Mouse (Mus musculus): Measurements from ENCODE around the gene Rhox8.

DNA sequence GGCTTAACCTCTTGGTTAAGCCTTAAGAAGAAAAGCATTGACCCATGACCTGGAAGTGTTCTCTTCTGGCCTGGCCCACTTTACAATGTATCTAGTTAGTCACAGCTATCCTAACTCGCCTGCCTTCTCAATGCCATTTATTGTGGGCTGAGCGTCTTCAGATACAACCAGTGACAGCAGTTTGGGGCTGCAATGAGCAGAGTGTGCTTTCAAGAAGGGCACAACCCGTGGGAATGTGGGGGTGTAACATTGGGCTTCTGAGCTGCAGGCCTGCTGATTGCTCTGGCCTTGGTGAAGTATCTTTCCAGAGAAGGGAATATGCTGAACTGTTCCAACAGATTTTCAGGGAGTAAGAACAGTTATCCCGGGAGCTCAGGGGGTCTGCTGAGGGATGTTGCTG is at the start of gene Rhox8:
- TF ChIP-seq POLR2A (IDR thresholded peaks at IDR 0.05; ENCODE audit: borderline replicate concordance, extremely low read depth, insufficient read depth, insufficient read length, poor library complexity, severe bottlenecking) (no peak), CTCF (IDR thresholded peaks at IDR 0.05; ENCODE audit: borderline replicate concordance, extremely low read depth, insufficient read depth, insufficient read length) (no peak)
